Mouse (Mus musculus) lung, adult 2 months (tissue): ENCODE results near the gene Gclm. TPM values are rescaled to one million over a fixed set of nuclear protein-coding genes. Genes with fewer than 3 reads are reported as not detected.

Experiments used
- DNase-seq: peaks from one replicate; pipeline ENCODE4 v3.0.0; 2022
- H3K4me1 ChIP-seq: fragments of 200-500 bp; 2 replicates; pipeline ENCODE4 v1.6.1; 2011; ENCODE audit warnings: low read length; ENCODE audit not compliant: control insufficient read depth, insufficient read depth
- H3K4me3 ChIP-seq: fragments of 200-500 bp; replicated peaks from 2 replicates; pipeline ENCODE3; 2011; ENCODE audit warnings: low read depth, mild to moderate bottlenecking, control low read depth, low read length; ENCODE audit errors: extremely low read depth
- CTCF ChIP-seq: fragments of 200-500 bp; IDR thresholded peaks from 2 replicates; pipeline ENCODE4 v1.5.1; 2011; ENCODE audit warnings: mild to moderate bottlenecking, low read length, control low read depth; ENCODE audit not compliant: insufficient read depth
- POLR2A ChIP-seq: fragments of 200-500 bp; IDR thresholded peaks from 2 replicates; pipeline ENCODE4 v1.6.1; 2011; ENCODE audit warnings: low read depth, mild to moderate bottlenecking, control low read depth, low read length, borderline replicate concordance; ENCODE audit errors: extremely low read depth
- WGBS: fragments of 180-500 bp; shearing (Covaris S2); methylation state at CpG from one replicate; pipeline ENCODE4 v1.1.7; 2018; 5-methylcytosine and 5-hydroxymethylcytosine counted together
- polyA plus RNA-seq: library from polyadenylated mRNA; depleted of rRNA; stranded (reverse); fragments of >200 nt; gene quantifications from 2 replicates; pipeline ENCODE4 v1.2.3, GENCODE M21; 2012; rRNA removed

Gene Gclm
- 43.6 and 63.2 TPM in 2 replicates for polyA plus RNA-seq

DNA sequence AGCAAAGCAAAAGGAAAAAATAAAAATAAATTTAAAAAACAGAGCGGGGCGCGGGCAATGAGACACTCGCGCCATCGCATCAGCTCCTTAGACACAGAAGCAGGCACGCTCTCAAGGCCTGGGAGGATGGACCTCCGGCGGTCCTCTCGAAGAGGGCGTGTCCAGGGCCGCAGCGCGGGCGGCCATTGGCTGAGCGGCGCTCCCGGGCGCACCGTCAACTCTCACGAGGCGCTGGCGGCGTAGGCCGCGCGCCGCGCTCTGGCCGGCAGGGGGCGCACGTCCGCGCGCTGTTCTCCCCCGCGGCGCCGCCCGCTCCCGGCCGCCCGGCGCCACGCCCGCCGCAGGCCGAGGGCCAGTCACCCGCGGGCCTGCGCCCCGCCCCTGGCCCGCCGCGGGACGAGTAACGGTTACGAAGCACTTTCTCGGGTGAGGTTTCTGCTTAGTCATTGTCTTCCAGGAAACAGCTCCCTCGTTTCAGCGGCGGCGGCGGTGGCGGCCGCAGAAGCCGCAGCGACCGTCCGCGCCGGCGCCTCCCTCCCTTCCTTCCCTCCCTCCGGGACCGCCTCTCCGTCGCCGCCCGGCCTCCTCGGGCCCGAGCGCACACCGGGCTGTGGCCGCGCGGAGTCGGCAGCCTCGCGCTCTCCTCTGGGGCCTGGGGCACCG is at the start of gene Gclm:
Gene Gclm, plus strand, starts transcription at position 343 of the 663 bp plus-strand sequence.
- under 1% methylated on average over 81 of the region's 90 CpGs for WGBS

DNA sequence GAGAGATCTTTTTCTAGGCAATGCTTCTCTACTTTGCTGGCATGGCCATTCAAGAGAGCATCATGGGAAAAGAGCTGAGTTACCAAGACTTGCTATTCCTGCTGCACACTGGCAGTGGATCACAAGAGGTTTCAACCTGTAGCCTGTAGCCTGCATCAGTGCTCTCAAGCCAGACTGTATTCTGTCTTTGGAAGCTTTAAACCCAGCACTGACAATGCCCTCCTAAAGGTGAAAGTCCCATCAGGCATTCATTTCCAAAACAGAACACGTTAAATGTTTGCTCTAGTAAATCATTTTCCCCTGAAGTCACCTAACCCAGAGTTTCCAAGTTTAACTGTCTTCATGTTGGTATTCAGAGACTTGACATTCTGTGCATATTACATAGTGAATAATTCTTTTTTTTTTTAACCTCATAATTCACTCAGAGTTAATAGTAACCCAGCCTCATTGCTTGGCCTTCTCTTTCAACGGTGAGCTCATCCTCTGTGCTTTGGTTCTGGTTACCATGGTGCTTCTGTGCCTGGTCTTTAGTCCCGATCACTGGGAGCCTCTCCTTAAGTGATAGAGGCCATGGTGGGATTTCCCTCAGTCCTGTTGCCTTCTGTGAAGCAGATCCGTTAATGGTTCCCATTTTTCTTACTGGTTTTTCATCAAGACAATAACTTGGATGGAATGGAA is 48.6 kb upstream of the Gclm start:
- WGBS = 70% methylated on average over 4 of the region's 4 CpGs
- DNase-seq = no peak
- TF ChIP-seq CTCF (no peak), POLR2A (no peak)
- H3K4me1 ChIP-seq = no peaks in the 10 kb centered on the region; the same call in 1 of the 2 replicates
- no peak overlapping the region for H3K4me3 ChIP-seq

More for the DNA sequence above, at the start of gene Gclm:
- DNase-seq = peak; percentile 85
- TF ChIP-seq CTCF (peak; percentile 28; the same call in 1 of the 2 replicates), POLR2A (peak; percentile 58; the same call in 1 of the 2 replicates)
- Histone ChIP-seq H3K4me3 (peak within 1 kb of the TSS; percentile 69), H3K4me1 (peaks cover 3% of the 10 kb centered on the region; the same call in 1 of the 2 replicates)

- 49% methylated on average over 2 of the region's 2 CpGs for WGBS
- no peak for DNase-seq
Observed at GRCm38 (mm10) chr3:122198532-122198931, 46.8 kb upstream of the Gclm start.

DNA sequence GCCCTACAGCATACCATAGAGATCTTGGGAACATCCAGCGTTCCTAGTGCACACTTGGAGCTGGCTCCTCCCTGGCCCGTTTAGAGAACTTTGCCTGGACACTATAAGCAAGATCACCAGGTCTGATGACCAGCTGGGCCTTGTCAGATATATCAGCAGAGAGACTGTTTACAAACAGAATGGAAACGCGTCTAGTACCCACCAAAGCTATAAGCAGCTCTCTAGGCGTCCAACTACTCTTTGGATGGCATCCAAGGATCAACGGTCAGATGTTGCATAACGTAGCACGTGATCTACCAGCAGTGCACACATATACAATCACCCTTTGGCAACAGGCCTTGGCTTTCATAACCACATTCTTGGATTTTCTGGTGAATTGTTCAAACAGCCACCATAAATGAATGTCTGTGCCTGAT is 46.4 kb upstream of the Gclm start:
- no peaks in the 10 kb centered on the region; the same call in 1 of the 2 replicates for H3K4me1 ChIP-seq
- peak; percentile 55 for DNase-seq
- TF ChIP-seq POLR2A (no peak), CTCF (no peak)
- no peak overlapping the region for H3K4me3 ChIP-seq
- 10% methylated on average over 8 of the region's 8 CpGs for WGBS

More at GRCm38 (mm10) chr3:122198532-122198931, 46.8 kb upstream of the Gclm start:
- H3K4me1 ChIP-seq = no peaks in the 10 kb centered on the region; the same call in 1 of the 2 replicates
- H3K4me3 ChIP-seq = no peak overlapping the region
- TF ChIP-seq POLR2A = no peak
- no peak for TF ChIP-seq CTCF

DNA sequence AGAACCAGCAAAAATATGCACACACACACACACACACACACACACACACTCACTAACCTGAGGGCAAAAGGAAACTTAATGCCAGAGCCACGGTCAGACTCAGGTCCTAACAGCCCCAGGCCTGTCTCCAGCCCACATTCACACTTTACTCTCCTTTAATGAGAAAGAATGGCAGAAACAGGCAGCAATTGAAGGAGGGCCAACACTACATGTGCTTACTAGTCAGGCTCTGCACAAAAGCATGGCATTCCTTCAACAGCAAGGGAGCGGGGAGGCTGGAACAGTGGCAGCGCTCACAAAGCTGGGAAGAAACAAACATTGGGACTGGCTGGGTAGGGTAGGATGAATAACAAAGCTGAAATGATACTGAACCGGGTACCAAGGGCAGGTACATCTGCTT is 45.8 kb upstream of the Gclm start:
- WGBS = 84% methylated on average over 4 of the region's 4 CpGs
- Histone ChIP-seq H3K4me1 (no peaks in the 10 kb centered on the region; the same call in 1 of the 2 replicates), H3K4me3 (no peak overlapping the region)
- TF ChIP-seq POLR2A = no peak
- no peak for TF ChIP-seq CTCF
- DNase-seq = no peak

- 90% methylated on average over 5 of the region's 5 CpGs for WGBS
- DNase-seq = no peak
- Histone ChIP-seq H3K4me3 (no peak overlapping the region), H3K4me1 (no peaks in the 10 kb centered on the region; the same call in 1 of the 2 replicates)
- TF ChIP-seq CTCF (no peak), POLR2A (no peak)
Observed at GRCm38 (mm10) chr3:122200017-122200416, 45.3 kb upstream of the Gclm start.

DNA sequence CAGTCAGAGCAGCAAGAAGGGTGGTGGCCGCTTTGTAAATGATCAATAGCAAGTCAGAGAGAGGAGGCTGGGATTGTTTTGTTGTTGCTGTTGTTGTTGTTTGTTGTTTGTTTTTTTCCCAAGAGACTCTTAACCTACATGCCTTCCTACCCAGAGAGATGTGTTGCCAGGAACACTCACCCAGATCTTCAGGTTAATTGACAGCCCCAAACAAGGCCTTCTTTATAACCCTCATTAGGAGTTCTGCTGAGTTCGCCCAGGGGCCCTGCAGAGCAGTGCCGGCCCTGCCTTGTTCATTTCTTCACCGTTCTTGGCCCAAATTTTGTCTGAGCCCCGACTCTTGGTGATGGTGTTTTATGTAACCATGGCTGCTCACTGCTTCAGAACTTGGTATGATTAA is 44.9 kb upstream of the Gclm start:
- TF ChIP-seq CTCF (no peak), POLR2A (no peak)
- Histone ChIP-seq H3K4me1 (no peaks in the 10 kb centered on the region; the same call in 1 of the 2 replicates), H3K4me3 (no peak overlapping the region)
- WGBS = 87% methylated on average over 5 of the region's 5 CpGs
- no peak for DNase-seq

DNA sequence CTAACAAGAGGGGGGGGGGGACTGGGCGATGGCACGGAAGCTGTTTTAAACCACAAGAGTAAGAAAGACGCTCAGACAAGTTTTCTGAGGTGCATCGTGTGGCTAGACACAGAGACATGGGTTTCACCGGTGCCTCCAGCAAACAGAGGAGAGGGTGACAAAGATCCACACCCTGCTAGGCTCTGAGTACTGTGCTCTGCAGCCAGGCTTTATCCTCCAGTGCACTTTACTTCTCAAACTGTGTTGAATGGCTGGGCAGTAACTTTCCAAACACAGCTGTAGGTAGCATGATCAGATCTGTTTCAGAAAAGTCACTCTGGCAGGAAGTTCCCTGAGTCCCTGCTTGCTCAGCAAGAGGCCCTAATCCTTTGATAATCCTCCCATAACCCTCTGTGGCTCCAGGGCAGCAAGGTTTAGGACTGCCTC is 43.0 kb upstream of the Gclm start:
- H3K4me3 ChIP-seq = no peak overlapping the region
- no peak for DNase-seq
- TF ChIP-seq POLR2A (no peak), CTCF (no peak)
- 30% methylated on average over 5 of the region's 5 CpGs for WGBS
- H3K4me1 ChIP-seq = no peaks in the 10 kb centered on the region; the same call in 1 of the 2 replicates

DNA sequence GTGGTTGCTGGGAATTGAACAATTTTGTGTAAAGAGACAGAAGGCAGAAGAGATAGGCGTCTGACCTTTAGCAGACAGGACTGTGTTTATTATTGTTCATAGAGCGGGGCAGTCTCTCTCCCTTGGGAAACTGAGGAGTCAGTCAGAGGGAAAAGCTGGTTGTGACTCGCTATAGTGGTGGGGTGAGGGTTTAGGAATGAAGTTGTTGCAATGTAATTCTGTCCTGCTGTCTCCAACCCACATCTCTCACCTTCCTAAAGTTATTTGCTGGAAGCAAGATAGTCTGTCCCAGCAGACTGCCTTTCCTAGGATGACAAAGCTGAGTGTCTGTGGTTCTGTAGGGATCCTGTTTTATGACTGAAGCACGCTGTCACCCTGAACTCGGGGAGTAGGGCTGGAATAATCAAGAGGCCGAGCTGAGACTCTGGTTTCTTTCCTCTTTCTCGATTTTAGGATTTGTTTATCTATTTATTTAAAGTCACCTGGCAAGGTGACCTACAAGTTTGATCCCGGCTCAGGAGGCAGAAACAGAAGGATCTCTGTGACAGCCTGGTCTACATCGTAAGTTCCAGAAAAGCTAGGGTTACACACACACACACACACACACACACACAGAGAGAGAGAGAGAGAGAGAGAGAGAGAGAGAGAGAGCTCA is 41.6 kb upstream of the Gclm start:
- TF ChIP-seq POLR2A (no peak), CTCF (no peak)
- no peak for DNase-seq
- WGBS = 73% methylated on average over 9 of the region's 9 CpGs
- Histone ChIP-seq H3K4me1 (no peaks in the 10 kb centered on the region; the same call in 1 of the 2 replicates), H3K4me3 (no peak overlapping the region)
